Mouse (Mus musculus) intestine, embryonic 14.5 days (tissue): ENCODE results near the gene Gtf2i. TPM values are rescaled to one million over a fixed set of nuclear protein-coding genes. Genes with fewer than 3 reads are reported as not detected.

Experiments used
- ATAC-seq: fragments of 200-750 bp; cut with Nextera tagmentation; replicated peaks from 2 replicates; pipeline ENCODE4 v1.8.0; 2017; ENCODE audit warnings: low read depth, moderate number of reproducible peaks, moderate TSS enrichment, moderate library complexity; ENCODE audit not compliant: low FRiP score, low TSS enrichment
- DNase-seq: peaks from one replicate; pipeline ENCODE4 v3.0.0-alpha.2; 2018; ENCODE audit warnings: low spot score
- H3K27ac ChIP-seq: fragments of 300-500 bp; sonication (generic); 2 replicates; pipeline ENCODE4 v1.5.1; 2014; ENCODE audit warnings: low read depth, mild to moderate bottlenecking, control low read depth
- H3K27me3 ChIP-seq: fragments of 300-500 bp; sonication (generic); replicated peaks from 2 replicates; pipeline ENCODE4 v1.6.1; 2014; ENCODE audit warnings: low read length, control low read depth; ENCODE audit not compliant: control insufficient read depth, insufficient read depth
- H3K36me3 ChIP-seq: fragments of 300-500 bp; sonication (generic); 2 replicates; pipeline ENCODE4 v1.6.1; 2014; ENCODE audit warnings: low read length, control low read depth; ENCODE audit not compliant: control insufficient read depth, insufficient read depth
- H3K4me1 ChIP-seq: fragments of 300-500 bp; sonication (generic); replicated peaks from 2 replicates; pipeline ENCODE4 v1.6.1; 2014; ENCODE audit warnings: low read length, control low read depth, mixed read lengths; ENCODE audit not compliant: control insufficient read depth, insufficient read depth
- H3K4me2 ChIP-seq: fragments of 300-500 bp; sonication (generic); 2 replicates; pipeline ENCODE4 v1.6.1; 2014; ENCODE audit warnings: low read length
- H3K4me3 ChIP-seq: fragments of 300-500 bp; sonication (generic); 2 replicates; pipeline ENCODE4 v1.5.1; 2014; ENCODE audit warnings: low read depth, low read length, control low read depth, mixed read lengths
- H3K9ac ChIP-seq: fragments of 300-500 bp; sonication (generic); 2 replicates; pipeline ENCODE4 v1.6.1; 2014; ENCODE audit warnings: mild to moderate bottlenecking, low read length
- H3K9me3 ChIP-seq: fragments of 300-500 bp; sonication (generic); 2 replicates; pipeline ENCODE4 v1.6.1; 2016; ENCODE audit warnings: low read length, control low read depth; ENCODE audit not compliant: control insufficient read depth
- WGBS: fragments of 180-500 bp; shearing (Covaris S2); extraction: QIAGEN DNeasy Blood & Tissue Kit; methylation state at CpG from one replicate; pipeline ENCODE4 v1.1.7; 2014; 5-methylcytosine and 5-hydroxymethylcytosine counted together
- polyA plus RNA-seq: library from polyadenylated mRNA; unstranded; fragments of >200 nt; fragmentation: Nextera tagmentation; extraction: Ambion mirVana; gene quantifications from 2 replicates; pipeline ENCODE4 v1.2.1, GENCODE M21; 2014

The Gtf2i gene
- polyA plus RNA-seq, 1 experiment from 2014 or later, result 145 TPM

DNA sequence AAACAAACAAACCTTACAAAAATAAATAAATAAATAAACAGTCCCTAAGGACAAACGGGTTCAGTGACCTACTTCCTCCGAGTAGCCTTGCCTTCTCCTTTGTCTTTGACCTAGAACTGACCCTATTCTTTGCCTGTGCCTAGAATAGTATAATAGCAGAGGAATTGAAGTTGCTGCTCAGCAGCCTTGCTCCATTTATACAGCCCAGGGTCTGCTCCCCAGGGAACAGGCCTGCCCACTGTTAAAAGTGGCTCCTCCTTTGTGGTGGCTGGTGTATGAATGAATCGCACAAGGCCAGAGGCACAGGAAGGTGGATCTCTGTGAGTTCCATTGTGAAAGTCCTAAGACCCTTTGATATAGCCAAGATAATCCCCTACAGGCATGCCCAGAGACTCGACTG lies 14.8 kb upstream of the Gtf2i start:
- DNase-seq (no peak), ATAC-seq (no peak)
- H3K9me3 ChIP-seq, result no peaks in the 10 kb centered on the region
- no peak overlapping the region for H3K27ac ChIP-seq
- H3K4me1 ChIP-seq, result no peaks in the 10 kb centered on the region
- H3K36me3 ChIP-seq, result no peaks in the 10 kb centered on the region
- H3K4me3 ChIP-seq, result no peak overlapping the region
- H3K9ac ChIP-seq, result no peak overlapping the region
- H3K4me2 ChIP-seq, result no peak overlapping the region
- 64% methylated on average over 4 of the region's 4 CpGs for WGBS
- no peaks in the 10 kb centered on the region for H3K27me3 ChIP-seq

GRCm38 (mm10) chr5:134328482-134329001 lies 14.0 kb upstream of the Gtf2i start:
- Histone ChIP-seq H3K9ac (no peak overlapping the region), H3K27me3 (no peaks in the 10 kb centered on the region), H3K36me3 (no peaks in the 10 kb centered on the region), H3K9me3 (no peaks in the 10 kb centered on the region), H3K4me1 (peaks cover 5% of the 10 kb centered on the region; the same call in 1 of the 2 replicates), H3K4me2 (no peak overlapping the region), H3K4me3 (no peak overlapping the region), H3K27ac (no peak overlapping the region)
- DNase-seq (no peak), ATAC-seq (no peak)
- WGBS, result 86% methylated on average over 6 of the region's 6 CpGs

DNA sequence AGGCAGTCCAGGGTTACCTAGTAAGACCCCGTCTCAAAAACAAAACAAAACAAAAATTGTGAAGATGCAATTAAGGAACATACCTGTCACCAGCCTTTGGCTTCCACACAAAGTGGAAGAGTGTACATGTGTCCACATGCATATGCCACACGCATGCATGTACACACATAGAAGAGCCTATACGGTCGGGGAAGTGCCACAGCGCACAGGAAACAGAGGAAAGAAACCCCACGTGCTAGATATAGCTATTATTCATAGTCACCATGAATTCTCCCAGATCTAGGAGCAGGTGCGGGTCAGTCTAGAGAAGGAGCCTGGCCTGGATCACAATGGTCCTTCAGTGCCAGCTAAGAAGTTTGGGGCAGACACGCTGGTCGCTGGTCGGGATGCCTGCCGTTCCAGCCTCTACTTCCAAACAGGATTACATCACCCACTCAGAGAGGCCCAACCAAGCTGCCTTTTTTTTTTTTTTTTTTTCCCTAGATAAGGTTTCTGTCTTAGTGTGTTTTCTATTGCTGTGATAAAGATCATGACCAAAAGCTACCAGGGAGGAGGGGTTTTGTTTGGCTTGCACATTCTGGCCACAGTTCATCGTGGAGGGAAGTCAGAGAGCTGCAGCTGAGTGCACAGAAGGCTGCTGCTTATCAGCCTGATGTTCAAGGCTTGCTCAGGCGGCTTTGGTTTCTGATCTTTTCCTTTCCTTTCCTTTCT lies 11.5 kb upstream of the Gtf2i start:
- no peak; the same call in 1 of the 2 replicates for ATAC-seq
- no peaks in the 10 kb centered on the region for H3K27me3 ChIP-seq
- H3K9ac ChIP-seq, result no peak overlapping the region
- no peaks in the 10 kb centered on the region for H3K36me3 ChIP-seq
- peak overlapping the region; percentile 29; the same call in 1 of the 2 replicates for H3K27ac ChIP-seq
- no peak overlapping the region for H3K4me3 ChIP-seq
- H3K4me1 ChIP-seq, result peaks cover 5% of the 10 kb centered on the region; the same call in 1 of the 2 replicates
- WGBS, result 51% methylated on average over 13 of the region's 13 CpGs
- H3K4me2 ChIP-seq, result no peak overlapping the region
- H3K9me3 ChIP-seq, result no peaks in the 10 kb centered on the region
- no peak for DNase-seq

- Histone ChIP-seq H3K27ac (no peak overlapping the region), H3K4me1 (peaks cover 5% of the 10 kb centered on the region; the same call in 1 of the 2 replicates), H3K4me2 (no peak overlapping the region), H3K9me3 (no peaks in the 10 kb centered on the region), H3K4me3 (no peak overlapping the region), H3K27me3 (no peaks in the 10 kb centered on the region), H3K36me3 (no peaks in the 10 kb centered on the region), H3K9ac (no peak overlapping the region)
- no peak for DNase-seq
- WGBS, result 4% methylated on average over 2 of the region's 2 CpGs
- ATAC-seq, result no peak
These were observed 9.3 kb upstream of the Gtf2i start for GRCm38 (mm10) chr5:134323869-134324268.

DNA sequence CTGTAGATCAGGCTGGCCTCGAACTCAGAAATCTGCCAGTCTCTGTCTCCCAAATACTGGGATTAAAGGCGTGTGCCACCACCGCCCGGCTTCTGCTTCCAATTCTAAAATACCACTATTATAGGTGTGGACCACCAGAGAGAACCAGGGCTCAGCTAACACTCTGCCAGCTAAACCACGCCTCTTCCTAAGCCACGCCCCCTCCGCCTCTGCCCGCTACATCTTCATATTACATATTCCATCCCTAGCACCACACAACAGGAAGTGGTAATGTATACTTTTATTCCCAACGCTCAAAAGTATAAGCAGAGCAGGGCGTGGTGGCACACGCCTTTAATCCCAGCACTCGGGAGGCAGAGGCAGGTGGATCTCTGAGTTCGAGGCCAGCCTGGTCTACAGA lies 8.8 kb upstream of the Gtf2i start:
- no peak for ATAC-seq
- no peak for DNase-seq
- Histone ChIP-seq H3K27ac (no peak overlapping the region), H3K27me3 (no peaks in the 10 kb centered on the region), H3K4me2 (no peak overlapping the region), H3K9ac (no peak overlapping the region), H3K4me1 (peaks cover 5% of the 10 kb centered on the region; the same call in 1 of the 2 replicates), H3K36me3 (no peaks in the 10 kb centered on the region), H3K4me3 (no peak overlapping the region), H3K9me3 (no peaks in the 10 kb centered on the region)
- 90% methylated on average over 13 of the region's 13 CpGs for WGBS

- Histone ChIP-seq H3K4me3 (no peak overlapping the region), H3K4me2 (no peak overlapping the region), H3K27me3 (no peaks in the 10 kb centered on the region), H3K4me1 (peaks cover 5% of the 10 kb centered on the region; the same call in 1 of the 2 replicates), H3K9ac (no peak overlapping the region), H3K27ac (no peak overlapping the region), H3K36me3 (no peaks in the 10 kb centered on the region), H3K9me3 (no peaks in the 10 kb centered on the region)
- ATAC-seq (no peak), DNase-seq (no peak)
- 72% methylated on average over 13 of the region's 13 CpGs for WGBS
These were observed 7.8 kb upstream of the Gtf2i start for GRCm38 (mm10) chr5:134322355-134322754.

DNA sequence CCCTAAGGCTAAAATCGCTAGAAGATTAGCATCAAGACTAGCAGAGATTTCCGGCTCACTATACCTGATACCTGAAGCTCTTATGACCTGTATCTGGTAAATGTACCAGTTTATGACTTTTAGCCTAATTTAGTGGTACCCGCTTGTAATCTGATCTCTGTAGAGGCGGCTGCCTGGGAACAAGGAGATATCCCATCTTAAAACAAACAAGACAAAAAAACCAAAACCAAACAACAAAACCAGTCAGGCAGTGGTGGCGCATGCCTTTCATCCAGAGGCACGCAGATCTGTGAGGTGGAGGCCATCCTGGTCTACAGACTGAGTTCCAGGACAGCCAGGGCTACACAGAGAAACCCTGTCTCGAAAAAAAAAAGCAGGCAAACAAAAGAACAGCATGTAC lies 7.1 kb upstream of the Gtf2i start:
- Histone ChIP-seq H3K9me3 (no peaks in the 10 kb centered on the region), H3K27me3 (no peaks in the 10 kb centered on the region), H3K9ac (no peak overlapping the region), H3K36me3 (no peaks in the 10 kb centered on the region), H3K4me2 (no peak overlapping the region), H3K27ac (no peak overlapping the region), H3K4me1 (peaks cover 9% of the 10 kb centered on the region), H3K4me3 (no peak overlapping the region)
- 42% methylated on average over 7 of the region's 7 CpGs for WGBS
- no peak for DNase-seq
- no peak for ATAC-seq

- H3K9ac ChIP-seq, result no peak overlapping the region
- H3K4me1 ChIP-seq, result peaks cover 16% of the 10 kb centered on the region
- DNase-seq (no peak), ATAC-seq (no peak)
- H3K27ac ChIP-seq, result no peak overlapping the region
- H3K27me3 ChIP-seq, result no peaks in the 10 kb centered on the region
- H3K36me3 ChIP-seq, result no peaks in the 10 kb centered on the region
- H3K9me3 ChIP-seq, result no peaks in the 10 kb centered on the region
- 85% methylated on average over 6 of the region's 6 CpGs for WGBS
- H3K4me3 ChIP-seq, result no peak overlapping the region
- H3K4me2 ChIP-seq, result no peak overlapping the region
These were observed 4.3 kb upstream of the Gtf2i start for GRCm38 (mm10) chr5:134318903-134319302.

DNA sequence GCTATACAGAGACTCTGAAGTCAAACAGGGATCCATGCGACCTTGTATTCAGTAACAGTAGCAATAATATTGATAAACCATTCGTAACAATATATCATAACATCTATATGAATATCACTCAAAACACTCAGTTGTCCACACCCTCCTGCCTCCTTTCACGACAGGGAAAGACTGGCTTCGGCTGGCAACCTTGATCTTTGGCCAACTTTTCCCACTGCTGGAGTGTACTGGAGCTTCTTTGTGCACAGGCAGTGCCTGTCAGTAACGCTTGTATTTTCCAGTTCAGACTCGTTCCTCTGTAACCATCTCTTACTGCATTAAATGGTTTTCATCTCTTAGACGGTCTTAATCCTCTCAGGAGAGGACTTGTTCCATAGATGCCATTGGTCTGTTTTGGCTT lies 2.2 kb upstream of the Gtf2i start:
- peak; percentile 58 for DNase-seq

More for the DNA sequence above, 2.2 kb upstream of the Gtf2i start:
- H3K9me3 ChIP-seq, result no peaks in the 10 kb centered on the region
- ATAC-seq, result no peak
- peak overlapping the region; percentile 94; the same call in 1 of the 2 replicates for H3K4me2 ChIP-seq
- peak overlapping the region; percentile 100; the same call in 1 of the 2 replicates for H3K27ac ChIP-seq
- 59% methylated on average over 7 of the region's 7 CpGs for WGBS
- no peak overlapping the region for H3K4me3 ChIP-seq
- no peak overlapping the region; the same call in 1 of the 2 replicates for H3K9ac ChIP-seq
- peaks cover 20% of the 10 kb centered on the region for H3K4me1 ChIP-seq
- no peaks in the 10 kb centered on the region for H3K27me3 ChIP-seq
- no peaks in the 10 kb centered on the region for H3K36me3 ChIP-seq
